Mouse (Mus musculus) layer of hippocampus, adult 2 months (tissue): ENCODE results near the gene Cdk12. TPM values are rescaled to one million over a fixed set of nuclear protein-coding genes. Genes with fewer than 3 reads are reported as not detected.
A peak's percentile ranks its signal among the peaks of the same experiment; 100 is the strongest.
"Not testable (repeated sequence)": the region's sequence is repeated elsewhere in the genome, so short reads cannot be mapped to it uniquely, and the experiment has no call there.

Experiments used
- DNase-seq, 2 experiments: peaks; one replicate each; pipeline ENCODE4 v3.0.0; 2022; ENCODE audit warnings: low spot score in 2 of 2
- H3K27ac ChIP-seq: fragments of 200-600 bp; 2 replicates; pipeline ENCODE4 v1.8.1; 2022
- H3K4me3 ChIP-seq: fragments of 200-600 bp; 2 replicates; pipeline ENCODE4 v1.8.1; 2022; ENCODE audit warnings: mild to moderate bottlenecking
- CTCF ChIP-seq: fragments of 200-600 bp; conservative IDR thresholded peaks from 2 replicates; pipeline ENCODE4 v1.8.1; 2022; ENCODE audit warnings: antibody characterized with exemption, mild to moderate bottlenecking, moderate library complexity
- long read RNA-seq, 2 experiments: library from polyadenylated mRNA; stranded (forward); transcript quantifications; one replicate each; pipeline ENCODE4 v2.0.0; 2021; ENCODE audit warnings: borderline mapping rate in 2 of 2
- total RNA-seq, 2 experiments: library from RNA; stranded (reverse); gene quantifications; 2 replicates each; pipeline ENCODE4 v1.2.3; 2021

Gene Cdk12
- total RNA-seq, result 10 to 100 TPM; 40.9 to 47.0 TPM
- long read RNA-seq, experiment 1, full-length matches to known transcripts, result 1 of 5 reads
- long read RNA-seq, experiment 1, partial matches to known transcripts, result 1 of 5 reads
- long read RNA-seq, experiment 1, other reads (novel, unspliced or antisense), result 3 of 5 reads
- long read RNA-seq, experiment 2, partial matches to known transcripts, result 5 of 9 reads
- long read RNA-seq, experiment 2, other reads (novel, unspliced or antisense), result 4 of 9 reads

GRCm38 (mm10) chr11:98202641-98203350 is at the start of gene Cdk12:
Gene Cdk12, plus strand, starts transcription at chr11:98203059.
- peak within 1 kb of the TSS; percentile 98 for H3K27ac ChIP-seq
- H3K4me3 ChIP-seq, result peak within 1 kb of the TSS; percentile 92
- no peak for TF ChIP-seq CTCF
- DNase-seq, result peak; percentile 95

GRCm38 (mm10) chr11:98155094-98155493 is 47.8 kb upstream of the Cdk12 start:
- no peak for DNase-seq
- no peak overlapping the region for H3K4me3 ChIP-seq
- no peak for TF ChIP-seq CTCF
- no peak overlapping the region for H3K27ac ChIP-seq

- no peak overlapping the region for H3K27ac ChIP-seq
- no peak for DNase-seq
- no peak overlapping the region for H3K4me3 ChIP-seq
- TF ChIP-seq CTCF, result no peak
Measured at GRCm38 (mm10) chr11:98168400-98168799, 34.5 kb upstream of the Cdk12 start.

GRCm38 (mm10) chr11:98182149-98182548 is 20.7 kb upstream of the Cdk12 start:
- DNase-seq, H3K4me3 ChIP-seq, H3K27ac ChIP-seq: not testable (repeated sequence)

GRCm38 (mm10) chr11:98187640-98188395 is 15.0 kb upstream of the Cdk12 start:
- TF ChIP-seq CTCF, result no peak
- H3K4me3 ChIP-seq, result no peak overlapping the region
- no peak for DNase-seq
- no peak overlapping the region for H3K27ac ChIP-seq

- H3K27ac ChIP-seq, result no peak overlapping the region
- no peak for TF ChIP-seq CTCF
- H3K4me3 ChIP-seq, result no peak overlapping the region
- no peak for DNase-seq
Measured at GRCm38 (mm10) chr11:98190820-98191219, 12.0 kb upstream of the Cdk12 start.

- peak within 1 kb of the TSS; percentile 93 for H3K27ac ChIP-seq
Measured at GRCm38 (mm10) chr11:98192901-98193805, 9.7 kb upstream of the Cdk12 start, which contains the start of gene Med1. Gene Med1, minus strand, starts transcription at chr11:98193293.

GRCm38 (mm10) chr11:98201791-98202640 is 843 bp upstream of the Cdk12 start:
- DNase-seq, result peak in 1 of 2 experiments; percentile 7
- H3K4me3 ChIP-seq, result peak overlapping the region; percentile 92
- TF ChIP-seq CTCF, result no peak
- H3K27ac ChIP-seq, result peak overlapping the region; percentile 98

More at GRCm38 (mm10) chr11:98192901-98193805, 9.7 kb upstream of the Cdk12 start, which contains the start of gene Med1:
- peak within 1 kb of the TSS; percentile 93 for H3K4me3 ChIP-seq
- DNase-seq, result peak; percentile 91 to 93
- no peak for TF ChIP-seq CTCF

- no peak; the same call in 1 of the 2 replicates for TF ChIP-seq CTCF
- H3K27ac ChIP-seq, result peak overlapping the region; percentile 98
- DNase-seq, result peak; percentile 19
- peak overlapping the region; percentile 92 for H3K4me3 ChIP-seq
Measured at GRCm38 (mm10) chr11:98203351-98203911, 572 bp downstream of the Cdk12 start.

- peak overlapping the region; percentile 92 for H3K4me3 ChIP-seq
- TF ChIP-seq CTCF, result no peak
- peak overlapping the region; percentile 98 for H3K27ac ChIP-seq
- peak in 1 of 2 experiments; percentile 7 for DNase-seq
Measured at GRCm38 (mm10) chr11:98203931-98204421, 1.1 kb downstream of the Cdk12 start.

- no peak for DNase-seq
- H3K4me3 ChIP-seq, result peak overlapping the region; percentile 92
- TF ChIP-seq CTCF, result no peak
- H3K27ac ChIP-seq, result no peak overlapping the region
Measured at GRCm38 (mm10) chr11:98205463-98205862, 2.6 kb downstream of the Cdk12 start.

- not testable (repeated sequence) for DNase-seq, H3K27ac ChIP-seq, H3K4me3 ChIP-seq
Measured at GRCm38 (mm10) chr11:98206281-98206680, 3.4 kb downstream of the Cdk12 start.
